Mouse (Mus musculus): ENCODE results near the gene Olfr99. TPM values are rescaled to one million over a fixed set of nuclear protein-coding genes. Genes with fewer than 3 reads are reported as not detected.

The Olfr99 gene
- total and polyA plus RNA-seq, 3 experiments = 0.08 to 2.2 TPM; not detected in 1

DNA sequence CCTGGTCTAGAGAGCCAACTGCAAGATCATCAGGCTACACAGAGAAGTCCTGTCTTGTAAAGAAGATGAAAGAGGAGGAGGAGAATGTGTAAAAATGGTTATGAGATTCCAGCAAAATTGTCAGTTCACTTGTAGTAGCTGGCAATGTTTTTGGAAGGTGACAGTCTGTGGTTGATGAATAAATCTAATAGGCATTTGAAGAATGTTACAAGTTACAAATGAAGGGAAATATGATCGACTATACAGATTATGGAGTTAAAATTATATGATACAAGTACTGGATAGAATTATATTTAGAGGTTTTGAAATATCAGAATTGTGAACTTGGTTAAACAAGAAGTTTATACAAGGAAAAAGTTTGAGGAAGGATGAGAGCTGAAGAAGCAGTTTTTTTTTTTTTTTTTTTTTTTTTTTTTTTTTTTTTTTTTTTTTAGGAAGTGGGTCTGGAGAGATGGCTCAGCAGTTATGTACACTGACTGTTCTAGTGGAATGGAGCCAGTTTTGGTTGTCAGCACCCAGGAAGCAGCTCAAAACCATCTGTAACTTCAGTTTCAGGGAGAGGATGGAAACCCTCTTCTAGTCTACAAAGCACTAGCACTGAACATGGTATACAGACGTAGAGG, 7.5 kb downstream of the Olfr99 start:
- H3K79me2 ChIP-seq (replicated peaks; ENCODE audit: control insufficient read depth, extremely low read depth, insufficient read depth, poor library complexity, severe bottlenecking) = peaks cover 28% of the 10 kb centered on the region
- no peak for DNase-seq (ENCODE audit: extremely low read depth)
- no peaks in the 10 kb centered on the region for H3K27me3 ChIP-seq (replicated peaks)
- in situ Hi-C loops (cut with MboI; ENCODE audit: low pct_ligation_motif_present, low pct_unique_long_range_greater_than_20kb, low sequenced_read_pairs) (no loop called here), dilution Hi-C loops (cut with MboI; ENCODE audit: extremely low pct_ligation_motif_present, extremely low pct_unique_long_range_greater_than_20kb, low sequenced_read_pairs) (no loop called here)
- no peak overlapping the region for H3K4me2 ChIP-seq (ENCODE audit: insufficient read depth, low read depth, poor library complexity, severe bottlenecking)
- H3K4me1 ChIP-seq (ENCODE audit: control insufficient read depth in 1 of 2, insufficient read depth in 2 of 2) = peaks cover 6 to 35% of the 10 kb centered on the region in 2 experiments
- H3K4me3 ChIP-seq (replicated peaks in 1 of 3; ENCODE audit: low read depth in 2 of 3, low read length in 2 of 3, poor library complexity in 1 of 3) = no peak overlapping the region
- H3K27ac ChIP-seq (ENCODE audit: insufficient read depth, low read depth) = no peak overlapping the region
- no peak overlapping the region for H3K9ac ChIP-seq (ENCODE audit: insufficient read depth, low read depth)
- H3K9me3 ChIP-seq (replicated peaks; ENCODE audit: low read length) = no peaks in the 10 kb centered on the region
- H3K36me3 ChIP-seq (replicated peaks in 1 of 2; ENCODE audit: control insufficient read depth in 1 of 2, insufficient read depth in 1 of 2, low read length in 1 of 2) = peaks cover 45 to 81% of the 10 kb centered on the region in 2 experiments
- TF ChIP-seq TBP (conservative IDR thresholded peaks at IDR 0.05; ENCODE audit: low read depth, low read length) (no peak), RAD21 (IDR thresholded peaks at IDR 0.05; ENCODE audit: low read depth, low read length) (no peak), ZNF384 (IDR thresholded peaks at IDR 0.05; ENCODE audit: low read depth, low read length) (peak; percentile 85)

DNA sequence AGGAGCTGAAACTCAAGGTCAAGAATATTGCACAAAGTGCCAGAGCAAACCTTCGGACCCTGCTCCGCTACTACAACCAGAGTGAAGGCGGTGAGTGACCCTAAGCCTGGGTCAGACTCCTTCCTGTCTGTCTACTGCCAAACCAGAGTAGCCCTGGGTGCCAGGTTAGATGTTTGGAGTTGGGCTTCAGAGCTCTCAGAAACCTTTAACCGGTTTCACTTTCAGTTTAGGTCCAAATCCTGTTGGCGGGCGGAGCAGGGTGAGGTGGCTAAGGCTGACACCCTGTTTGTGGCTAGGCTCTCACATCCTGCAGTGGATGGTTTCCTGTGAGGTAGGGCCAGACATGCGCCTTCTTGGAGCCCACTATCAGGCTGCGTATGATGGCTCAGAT, 12.6 kb downstream of the Olfr99 start:
- Histone ChIP-seq H3K9ac (ENCODE audit: insufficient read depth, low read depth) (peak overlapping the region; percentile 82), H3K27me3 (replicated peaks) (no peaks in the 10 kb centered on the region), H3K4me3 (replicated peaks in 1 of 3; ENCODE audit: low read depth in 2 of 3, low read length in 2 of 3, poor library complexity in 1 of 3) (peak overlapping the region; percentile 76 to 90 (median 80)), H3K9me3 (replicated peaks; ENCODE audit: low read length) (no peaks in the 10 kb centered on the region), H3K4me1 (ENCODE audit: control insufficient read depth in 1 of 2, insufficient read depth in 2 of 2) (peaks cover 6 to 41% of the 10 kb centered on the region in 2 experiments), H3K27ac (ENCODE audit: insufficient read depth, low read depth) (peak overlapping the region; percentile 86), H3K36me3 (replicated peaks in 1 of 2; ENCODE audit: control insufficient read depth in 1 of 2, insufficient read depth in 1 of 2, low read length in 1 of 2) (peaks cover 24 to 43% of the 10 kb centered on the region in 2 experiments), H3K4me2 (ENCODE audit: insufficient read depth, low read depth, poor library complexity, severe bottlenecking) (peak overlapping the region; percentile 60), H3K79me2 (replicated peaks; ENCODE audit: control insufficient read depth, extremely low read depth, insufficient read depth, poor library complexity, severe bottlenecking) (peaks cover 28% of the 10 kb centered on the region)
- dilution Hi-C loops (cut with MboI; ENCODE audit: extremely low pct_ligation_motif_present, extremely low pct_unique_long_range_greater_than_20kb, low sequenced_read_pairs) (no loop called here), in situ Hi-C loops (cut with MboI; ENCODE audit: low pct_ligation_motif_present, low pct_unique_long_range_greater_than_20kb, low sequenced_read_pairs) (no loop called here)
- peak; percentile 88 for DNase-seq (ENCODE audit: extremely low read depth)
- TF ChIP-seq SIN3A (IDR thresholded peaks at IDR 0.05; ENCODE audit: low read length) = no peak; the same call in 1 of the 2 replicates
- peak; percentile 85 for TF ChIP-seq IRF4 (IDR thresholded peaks at IDR 0.05; ENCODE audit: low read depth, low read length)
- no peak for TF ChIP-seq ELF1 (IDR thresholded peaks at IDR 0.05; ENCODE audit: low read depth, low read length)
- TF ChIP-seq RAD21 (IDR thresholded peaks at IDR 0.05; ENCODE audit: low read depth, low read length) = no peak
- TF ChIP-seq ZMIZ1 (IDR thresholded peaks at IDR 0.05; ENCODE audit: low read depth, low read length) = no peak
- TF ChIP-seq MYC (IDR thresholded peaks at IDR 0.05; ENCODE audit: low read depth, low read length) = peak; percentile 65; the same call in 1 of the 2 replicates
- no peak for TF ChIP-seq JUND (conservative IDR thresholded peaks at IDR 0.05; ENCODE audit: low read depth, low read length)
- TF ChIP-seq ZNF384 (IDR thresholded peaks at IDR 0.05; ENCODE audit: low read depth, low read length) = no peak
- TF ChIP-seq NELFE (IDR thresholded peaks at IDR 0.05; ENCODE audit: low read depth, low read length) = peak; percentile 51; the same call in 1 of the 2 replicates
- no peak for TF ChIP-seq USF1 (IDR thresholded peaks at IDR 0.05; ENCODE audit: low read depth, low read length)
- TF ChIP-seq ZKSCAN1 (IDR thresholded peaks at IDR 0.05; ENCODE audit: borderline replicate concordance, low read depth, low read length) = no peak
- no peak for TF ChIP-seq EP300 (IDR thresholded peaks at IDR 0.05; ENCODE audit: low read length)
- peak; percentile 69; the same call in 1 of the 2 replicates for TF ChIP-seq E2F4 (IDR thresholded peaks at IDR 0.05; ENCODE audit: insufficient replicate concordance, low read depth, low read length)
- TF ChIP-seq CTCF (conservative IDR thresholded peaks at IDR 0.05 in 1 of 2, IDR thresholded peaks at IDR 0.05 in 1 of 2; ENCODE audit: low read depth in 2 of 2, low read length in 2 of 2) = no peak
- no peak for TF ChIP-seq UBTF (IDR thresholded peaks at IDR 0.05; ENCODE audit: low read depth, low read length)
- TF ChIP-seq MAX (IDR thresholded peaks at IDR 0.05; ENCODE audit: low read length) = peak; percentile 29; the same call in 1 of the 2 replicates
- no peak for TF ChIP-seq CHD2 (IDR thresholded peaks at IDR 0.05; ENCODE audit: low read length)
- no peak for TF ChIP-seq CHD1 (IDR thresholded peaks at IDR 0.05; ENCODE audit: low read depth, low read length)
- peak; percentile 82 for TF ChIP-seq ETS1 (conservative IDR thresholded peaks at IDR 0.05; ENCODE audit: low read depth, low read length)
- TF ChIP-seq MAFK (IDR thresholded peaks at IDR 0.05; ENCODE audit: insufficient replicate concordance, low read length) = no peak
- peak; percentile 25; the same call in 1 of the 2 replicates for TF ChIP-seq HCFC1 (IDR thresholded peaks at IDR 0.05; ENCODE audit: low read depth, low read length)
- TF ChIP-seq TBP (conservative IDR thresholded peaks at IDR 0.05; ENCODE audit: low read depth, low read length) = peak; percentile 62; the same call in 1 of the 2 replicates
- TF ChIP-seq POLR2A (IDR thresholded peaks at IDR 0.05; ENCODE audit: low read depth, low read length) = peak; percentile 58
- peak; percentile 52; the same call in 1 of the 2 replicates for TF ChIP-seq TCF12 (IDR thresholded peaks at IDR 0.05; ENCODE audit: low read depth, low read length)
- no peak for TF ChIP-seq RCOR1 (conservative IDR thresholded peaks at IDR 0.05; ENCODE audit: low read depth, low read length)
- no peak for TF ChIP-seq SMC3 (IDR thresholded peaks at IDR 0.05; ENCODE audit: low read depth, low read length)
- TF ChIP-seq BHLHE40 (IDR thresholded peaks at IDR 0.05; ENCODE audit: low read depth, low read length) = no peak
- TF ChIP-seq MXI1 (IDR thresholded peaks at IDR 0.05; ENCODE audit: low read depth, low read length) = no peak
- TF ChIP-seq MAZ (IDR thresholded peaks at IDR 0.05; ENCODE audit: low read depth, low read length) = no peak
- TF ChIP-seq GABPA (IDR thresholded peaks at IDR 0.05; ENCODE audit: insufficient replicate concordance, low read depth, low read length) = no peak
- TF ChIP-seq PAX5 (IDR thresholded peaks at IDR 0.05; ENCODE audit: low read length) = no peak
- peak; percentile 68 for TF ChIP-seq NRF1 (IDR thresholded peaks at IDR 0.05; ENCODE audit: low read depth, low read length)
